Mouse (Mus musculus): ENCODE measurements around the gene Tmem160. TPM values are rescaled to one million over a fixed set of nuclear protein-coding genes. Genes with fewer than 3 reads are reported as not detected.

Gene Tmem160
- 100 to 1,000 TPM in 1 of 2 experiments, 10 to 100 TPM in 1; 87.4 to 101 TPM for total RNA-seq (2021)
- long read RNA-seq, experiment 1, transcript Tmem160-201 (3 exons, 815 nt), result major isoform, 116 of 304 reads
- long read RNA-seq, experiment 1, partial matches to known transcripts, result 186 of 304 reads
- long read RNA-seq, experiment 1, other reads (novel, unspliced or antisense), result 1 of 304 reads
- long read RNA-seq, experiment 2, transcript Tmem160-201 (3 exons, 815 nt), result major isoform, 86 of 258 reads
- long read RNA-seq, experiment 2, partial matches to known transcripts, result 171 of 258 reads
- long read RNA-seq, experiment 2, other reads (novel, unspliced or antisense), result 0 of 258 reads

- peak; percentile 94 to 97 for DNase-seq
Measured at GRCm38 (mm10) chr7:16452587-16453073, at the start of gene Tmem160. Gene Tmem160 (plus strand): TSS chr7:16452779.

DNA sequence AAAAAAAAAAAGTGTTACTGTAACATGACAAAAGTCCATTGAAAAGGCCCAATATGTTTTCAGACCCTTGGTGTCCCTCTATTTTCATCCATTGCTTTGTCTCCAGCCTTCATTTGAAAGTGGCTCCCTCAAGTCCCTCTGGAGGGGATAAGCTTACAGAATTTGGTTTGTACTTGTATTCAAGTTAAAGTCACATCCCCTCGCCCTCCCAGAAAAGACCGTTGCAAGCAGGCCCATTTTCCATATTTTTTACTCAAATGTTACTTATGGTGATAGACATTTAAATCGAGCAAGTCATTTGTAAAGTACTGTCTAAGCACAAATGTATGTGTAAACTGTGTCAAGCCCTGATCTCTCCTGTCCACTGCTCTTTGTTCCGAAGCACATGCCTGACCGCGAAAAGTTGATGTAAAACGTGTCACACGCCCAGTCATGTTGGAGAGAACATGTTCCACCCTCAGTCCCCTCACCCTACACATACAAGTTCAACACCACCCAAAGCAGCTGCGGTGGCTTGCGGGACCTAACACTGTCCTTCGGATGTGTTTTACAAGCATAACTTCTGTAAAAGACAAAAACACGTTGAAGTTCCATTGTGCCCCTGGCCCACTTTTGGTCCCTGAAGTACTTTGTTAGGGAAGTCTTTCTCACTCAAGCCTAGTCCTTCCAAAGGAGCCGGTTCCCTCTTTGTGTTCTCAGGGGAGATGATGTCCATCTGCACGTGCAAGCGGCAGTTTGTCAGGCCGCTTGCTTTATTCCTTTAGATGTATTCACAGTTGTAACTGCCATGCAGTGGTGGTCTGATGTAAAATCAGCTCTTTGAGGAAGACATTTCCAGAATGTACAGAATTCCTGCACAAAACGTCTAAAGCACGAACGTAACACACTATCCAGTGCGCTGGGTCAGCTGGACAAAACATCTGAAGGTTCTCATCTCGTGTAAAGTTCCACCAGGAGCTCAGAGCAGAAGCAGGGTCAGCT lies 49.3 kb upstream of the Tmem160 start:
- DNase-seq, result peak; percentile 46 to 72

DNA sequence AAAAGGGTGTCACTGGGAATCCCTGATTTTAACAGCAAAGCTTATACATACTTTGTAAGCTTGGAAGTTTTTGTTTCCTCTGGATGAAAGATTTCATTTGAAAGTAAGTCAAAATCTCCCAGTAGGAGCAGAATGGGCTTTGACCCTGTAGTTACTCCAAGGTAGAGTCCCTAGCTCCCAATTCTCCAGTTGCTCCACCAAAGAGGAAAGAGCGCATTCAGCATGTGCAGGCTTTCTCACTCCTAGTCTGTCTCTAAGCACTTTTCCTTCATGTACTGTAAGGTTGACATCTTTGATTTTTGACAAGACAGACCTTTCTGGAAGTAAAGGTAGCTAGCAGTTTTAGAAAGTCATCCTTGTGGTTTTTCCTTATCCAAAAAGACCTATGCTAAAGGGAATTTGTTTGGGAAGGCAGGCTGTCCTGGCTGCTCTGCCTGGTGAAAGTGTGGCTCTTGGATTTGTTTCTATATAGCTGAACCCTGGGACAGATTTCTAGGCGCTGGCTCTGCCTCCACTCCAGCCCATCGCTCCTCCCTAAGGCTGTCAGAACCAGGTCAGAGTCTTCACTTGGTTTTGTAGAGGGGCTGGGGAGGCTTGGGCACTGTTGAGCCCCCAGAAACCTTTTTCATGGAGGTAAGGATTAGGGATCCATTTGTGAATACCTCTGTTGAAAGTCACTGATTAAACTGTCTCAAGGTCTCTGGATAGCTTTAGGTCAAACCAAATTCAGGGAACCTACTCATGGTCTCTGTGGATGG lies 48.1 kb upstream of the Tmem160 start:
- DNase-seq, result peak in 1 of 2 experiments; percentile 64

DNA sequence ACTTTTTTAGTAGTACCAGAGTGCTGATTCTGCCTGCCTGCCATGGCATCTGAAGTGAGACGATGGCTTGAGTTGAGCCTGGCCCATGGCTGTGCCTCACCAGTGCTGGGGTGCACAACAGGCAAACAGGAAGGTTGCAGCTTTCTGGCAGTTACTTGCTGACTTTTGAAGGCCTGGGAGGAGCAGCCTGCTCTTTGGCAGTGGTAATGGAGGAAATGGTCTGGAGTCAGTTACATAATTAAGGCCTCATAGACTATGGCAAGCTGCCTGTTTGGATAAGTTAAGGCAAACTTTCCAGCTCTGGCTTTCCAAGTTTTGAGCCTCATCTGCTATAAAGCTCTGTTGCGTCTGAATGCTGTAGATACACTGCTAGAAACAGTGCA lies 47.5 kb upstream of the Tmem160 start:
- peak; percentile 85 to 90 for DNase-seq

DNA sequence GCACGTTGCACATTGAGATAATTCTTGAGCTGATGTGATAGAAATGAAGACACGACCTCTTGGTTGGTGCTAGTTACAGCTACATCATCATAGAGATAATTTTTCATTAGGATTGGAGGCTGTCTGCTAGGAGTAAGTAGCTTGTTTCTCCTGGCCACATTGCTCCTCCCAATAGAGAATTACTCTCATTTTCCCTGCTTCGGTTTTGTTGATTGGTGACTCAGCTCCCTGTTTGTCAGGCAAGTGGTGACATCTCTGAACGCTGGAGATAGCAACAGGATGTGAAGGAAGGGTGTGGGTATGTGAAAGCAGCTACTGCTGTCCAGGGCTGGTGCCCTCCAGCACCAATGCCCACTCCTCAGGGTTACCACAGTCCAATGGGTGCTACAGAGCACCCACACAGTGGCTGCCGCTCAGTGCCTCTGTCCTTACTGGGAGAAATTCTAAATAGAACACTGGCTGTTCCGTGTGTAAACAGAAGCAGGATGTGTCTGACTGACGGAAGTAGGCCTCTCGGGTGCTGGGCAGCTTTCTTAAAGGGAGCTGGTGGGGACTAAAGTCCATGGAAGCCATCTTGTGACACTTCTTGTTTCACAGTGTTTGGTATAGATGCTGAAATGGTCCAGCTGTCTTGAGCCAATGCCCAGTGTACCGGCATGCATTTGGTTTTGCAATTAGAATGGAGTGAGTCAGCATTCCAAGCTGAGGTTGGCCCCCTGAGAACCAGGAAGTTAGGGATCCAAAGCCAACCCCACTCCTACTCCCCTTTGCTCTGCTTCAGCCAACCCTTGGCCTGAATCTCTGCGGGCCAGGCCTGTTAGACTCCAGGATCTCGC lies 46.8 kb upstream of the Tmem160 start:
- peak; percentile 87 to 91 for DNase-seq

GRCm38 (mm10) chr7:16406978-16407377 lies 45.6 kb upstream of the Tmem160 start:
- no peak for DNase-seq

GRCm38 (mm10) chr7:16411100-16411499 lies 41.5 kb upstream of the Tmem160 start:
- no peak for DNase-seq

DNA sequence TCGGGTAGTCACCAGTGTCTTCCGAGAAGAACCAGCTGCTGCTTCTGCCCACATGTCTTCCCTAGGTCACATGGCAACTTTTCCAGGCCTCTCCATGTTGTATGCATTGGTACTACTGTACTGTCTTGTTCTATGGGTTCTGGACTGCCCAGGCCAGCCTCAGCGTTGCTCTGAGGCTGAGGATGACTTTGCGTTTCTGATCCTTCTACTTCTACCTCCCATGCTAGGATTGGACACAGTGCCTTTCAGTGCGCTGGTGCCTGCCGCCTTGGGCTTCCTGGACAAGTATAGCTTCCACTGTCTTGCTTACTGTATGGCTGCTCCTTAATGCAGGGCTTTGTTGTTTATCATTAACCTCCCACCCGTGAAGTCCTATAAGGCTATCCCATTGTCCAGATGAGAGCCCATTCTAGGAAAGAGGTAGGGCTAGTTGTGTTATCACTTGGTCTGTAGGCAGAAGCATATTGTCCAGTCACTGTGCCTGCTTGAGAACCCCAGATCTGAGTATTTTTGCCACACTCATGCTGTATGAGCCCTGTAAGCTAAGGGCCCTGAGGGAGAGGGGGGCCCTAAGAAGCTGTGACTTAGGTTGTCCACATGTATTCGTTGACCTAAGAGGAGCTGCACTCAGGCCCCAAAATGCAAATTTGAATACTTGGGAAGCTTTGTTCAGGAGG lies 40.2 kb upstream of the Tmem160 start:
- no peak for DNase-seq

DNA sequence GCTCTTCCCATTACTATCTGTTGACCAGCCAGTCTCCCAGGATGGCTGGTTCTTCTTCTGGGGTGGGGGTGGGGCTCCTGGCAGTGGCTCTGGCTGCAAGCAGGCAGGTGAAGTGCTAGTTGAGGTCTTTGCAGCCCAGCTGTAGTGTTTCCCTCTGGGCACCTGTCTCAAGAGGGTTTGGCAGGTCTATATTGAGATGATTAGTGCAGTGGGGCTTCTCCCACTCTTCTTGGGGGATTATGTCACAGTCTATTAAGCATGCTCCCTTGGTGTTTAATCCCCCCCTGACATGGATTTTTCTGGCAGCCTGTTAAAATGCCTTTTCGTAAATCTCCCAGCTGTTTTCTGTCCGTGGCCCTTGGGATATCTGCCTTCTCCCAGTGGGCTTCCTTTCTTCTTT lies 39.6 kb upstream of the Tmem160 start:
- no peak for DNase-seq

GRCm38 (mm10) chr7:16415426-16415825 lies 37.2 kb upstream of the Tmem160 start:
- DNase-seq, result no peak

DNA sequence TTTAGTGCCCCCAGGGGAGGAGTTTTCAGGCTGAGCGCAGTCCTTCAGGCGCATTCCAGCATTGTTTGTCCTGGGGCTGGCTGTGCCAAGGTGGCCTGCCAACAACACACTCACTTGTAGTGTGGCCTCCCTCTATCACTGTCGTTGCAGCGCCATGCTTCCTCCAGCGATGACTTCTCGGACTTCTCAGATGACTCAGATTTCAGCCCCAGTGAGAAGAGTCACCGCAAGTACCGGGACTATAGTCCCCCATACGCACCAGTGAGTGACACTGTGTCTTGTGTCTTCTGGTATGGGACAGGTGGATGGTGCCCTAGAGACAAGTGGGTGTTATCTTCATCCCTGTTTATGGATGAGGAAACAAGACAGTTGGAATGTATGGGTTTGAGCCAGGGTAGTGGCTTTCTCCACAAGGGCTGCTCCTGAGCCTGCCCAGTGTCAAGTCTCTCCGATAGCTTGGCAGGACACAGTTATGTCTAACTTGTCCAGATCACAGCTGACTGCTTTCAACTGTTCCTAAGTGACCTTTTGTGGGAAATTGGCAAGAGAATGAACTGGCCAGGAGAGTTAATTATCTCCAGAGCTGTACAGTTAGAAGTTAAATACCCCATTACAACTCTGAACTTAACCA lies 35.3 kb upstream of the Tmem160 start:
- peak; percentile 75 to 84 for DNase-seq

GRCm38 (mm10) chr7:16418713-16419112 lies 33.9 kb upstream of the Tmem160 start:
- DNase-seq, result no peak

GRCm38 (mm10) chr7:16420493-16421118 lies 32.0 kb upstream of the Tmem160 start:
- DNase-seq, result no peak

DNA sequence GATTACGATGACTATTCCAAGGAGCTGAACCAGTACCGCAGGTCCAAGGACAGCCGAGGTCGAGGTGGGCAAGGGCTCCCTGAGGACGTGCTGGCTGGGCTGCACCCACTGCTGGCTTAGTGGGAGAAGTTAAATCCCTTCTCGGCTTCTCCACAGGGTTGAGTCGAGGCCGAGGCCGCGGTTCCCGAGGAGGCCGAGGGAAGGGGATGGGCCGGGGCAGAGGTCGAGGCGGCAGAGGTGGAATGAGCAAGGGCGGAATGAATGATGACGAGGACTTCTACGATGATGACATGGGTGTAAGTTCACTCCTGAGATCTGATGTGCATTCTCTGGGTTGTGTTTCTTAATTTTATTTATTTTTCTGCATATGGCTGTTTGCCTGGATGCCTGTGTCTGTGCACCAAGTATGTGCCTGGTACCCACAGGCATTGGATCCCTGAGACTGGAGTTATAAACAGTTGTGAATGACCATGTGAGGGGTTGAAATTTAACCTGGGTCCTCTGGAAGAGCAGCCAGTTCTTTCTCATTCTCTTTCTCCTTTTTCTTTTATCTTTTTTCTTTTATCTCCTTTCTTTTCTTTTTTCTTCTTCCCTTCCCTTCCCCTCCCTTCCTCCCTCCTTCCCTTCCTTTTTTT lies 30.2 kb upstream of the Tmem160 start:
- DNase-seq, result no peak

DNA sequence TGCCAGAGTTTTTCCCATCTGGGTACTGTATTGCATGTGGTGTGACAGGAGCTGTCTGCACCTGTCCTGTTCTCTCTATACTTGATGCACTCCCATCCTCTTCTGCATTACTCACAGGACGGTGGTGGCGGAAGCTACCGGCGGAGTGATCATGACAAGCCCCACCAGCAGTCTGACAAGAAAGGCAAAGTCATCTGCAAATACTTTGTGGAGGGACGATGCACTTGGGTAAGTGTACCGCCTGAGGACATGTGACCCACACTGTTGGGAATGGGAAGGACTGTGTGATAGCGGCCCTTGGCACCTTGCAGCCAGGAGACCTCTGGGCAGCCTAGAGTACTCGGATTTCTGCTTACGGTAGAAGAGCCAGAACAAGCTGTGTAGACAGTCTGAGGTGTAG lies 28.8 kb upstream of the Tmem160 start:
- no peak for DNase-seq

DNA sequence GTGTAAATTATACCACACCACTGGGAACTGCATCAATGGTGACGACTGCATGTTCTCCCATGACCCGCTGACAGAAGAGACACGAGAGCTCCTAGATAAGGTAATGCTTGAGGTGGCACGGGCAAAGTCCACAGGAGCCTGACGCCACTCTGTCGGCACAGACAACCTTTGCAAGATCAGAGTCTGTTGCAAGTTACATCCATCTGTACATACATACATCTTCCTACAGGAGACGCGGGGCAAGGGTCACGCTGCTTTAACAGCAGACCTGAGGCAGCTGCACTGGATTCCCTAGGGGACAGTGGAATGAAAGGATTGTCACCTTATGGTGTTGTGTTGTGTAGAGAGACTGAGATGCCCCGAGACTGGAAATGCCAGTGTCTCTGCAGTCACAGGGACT lies 26.9 kb upstream of the Tmem160 start:
- DNase-seq, result no peak

DNA sequence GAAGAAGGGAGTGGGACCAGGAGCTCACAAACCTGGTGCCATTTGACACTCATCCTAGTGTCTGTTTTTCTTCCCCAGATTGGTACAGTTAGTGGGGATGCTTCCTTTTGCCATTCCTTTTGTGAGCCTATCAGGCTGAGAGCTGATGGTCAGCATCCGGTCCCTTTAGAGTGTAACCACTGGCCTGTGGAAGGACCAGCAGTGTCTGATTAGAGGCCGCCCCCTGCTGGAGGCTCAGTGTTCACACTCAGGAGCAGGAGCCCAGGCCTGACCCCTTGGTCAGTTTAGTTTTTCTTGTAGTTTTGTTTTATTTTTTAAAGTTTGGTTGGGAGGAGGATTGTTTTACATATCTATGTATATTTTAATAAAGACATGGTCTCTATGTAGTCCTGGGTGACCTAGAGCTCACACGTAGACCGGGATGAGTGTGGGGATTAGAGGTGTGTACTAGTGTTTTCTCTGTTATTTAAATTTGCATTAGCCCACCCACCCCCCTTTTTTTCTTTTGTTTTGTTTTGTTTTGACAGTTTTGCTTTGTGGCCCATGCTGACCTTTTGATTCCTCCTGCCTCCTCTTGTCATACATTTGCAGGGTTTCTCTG lies 26.4 kb upstream of the Tmem160 start:
- peak; percentile 86 to 92 for DNase-seq

DNA sequence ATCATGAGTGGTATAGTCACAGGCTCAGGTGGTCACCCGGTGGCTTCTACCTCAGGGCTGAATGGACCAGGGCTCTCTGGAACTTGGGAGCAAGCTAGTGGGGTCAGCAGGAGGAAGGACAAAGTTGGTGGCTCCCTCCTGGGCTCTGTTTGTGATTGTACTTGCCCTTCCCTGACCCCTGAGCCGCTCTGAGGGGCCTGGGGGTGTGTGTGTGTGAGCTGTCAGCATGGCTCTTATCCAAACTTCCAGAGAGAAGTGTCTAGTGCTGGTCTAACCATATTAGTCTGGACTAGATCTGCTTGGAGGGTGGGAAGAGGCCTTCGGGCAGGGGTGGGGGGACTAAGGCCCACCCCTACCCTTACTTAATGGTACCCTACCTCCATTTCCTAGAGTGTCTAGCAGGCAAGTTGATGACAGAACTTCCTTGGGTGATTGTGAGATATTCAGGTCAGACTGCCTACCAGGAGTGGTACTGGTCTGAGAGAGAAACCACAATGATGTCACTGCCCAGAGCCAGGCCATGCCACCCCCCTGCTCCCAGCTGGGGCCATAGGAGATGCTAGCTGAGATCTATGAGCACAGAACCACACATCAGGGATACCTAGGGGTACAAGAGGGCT lies 19.1 kb upstream of the Tmem160 start:
- no peak for DNase-seq
